In genomic region chr10:19094297-19094696, GRCm38 (mm10) we compare ENCODE assay signal across 8 mouse cellular contexts.
A peak's percentile ranks its signal among the peaks of the same experiment; 100 is the strongest.
DNase-seq lines count a peak whose midpoint lies in the region; ATAC-seq and TF ChIP-seq lines count a peak whose summit lies in the region.

No protein-coding gene starts in this region.

- H3K27ac ChIP-seq in intestine, postnatal 0 days (ENCODE audit: low read depth, low read length), result no peak overlapping the region
- H3K27ac ChIP-seq in intestine, embryonic 16.5 days (ENCODE audit: low read length), result no peak overlapping the region

- H3K9ac ChIP-seq in intestine, postnatal 0 days (ENCODE audit: low read depth, low read length), result no peak overlapping the region
- H3K9ac ChIP-seq in intestine, embryonic 16.5 days (ENCODE audit: low read depth, low read length), result no peak overlapping the region

- DNase-seq in T-cell, adult 2 months (ENCODE audit: low spot score), result peak; percentile 88
- peak; percentile 40 for DNase-seq in gastrocnemius, postnatal 25 days
- DNase-seq in layer of hippocampus, adult 9-11 months, result peak; percentile 67
- DNase-seq in testis, postnatal 10 days (ENCODE audit: low spot score), result peak; percentile 49
- DNase-seq in MN1 (ENCODE audit: low spot score), result no peak

- TF ChIP-seq CTCF in intestine, postnatal 0 days (IDR thresholded peaks at IDR 0.05; ENCODE audit: low read depth), result peak; percentile 81

- no peak overlapping the region for H3K4me3 ChIP-seq in intestine, postnatal 0 days (ENCODE audit: low read depth, low read length)
- H3K4me3 ChIP-seq in intestine, embryonic 16.5 days (ENCODE audit: low read length), result no peak overlapping the region

- WGBS in intestine, postnatal 0 days, result 45% methylated on average over 8 of the region's 8 CpGs
- WGBS in intestine, embryonic 16.5 days, result 48% methylated on average over 8 of the region's 8 CpGs

- no peak for ATAC-seq in intestine, postnatal 0 days
- no peak for ATAC-seq in intestine, embryonic 16.5 days
- ATAC-seq in megakaryocyte, adult 5-6 weeks (ENCODE audit: poor library complexity, severe bottlenecking), result peak; percentile 100

- H3K27me3 ChIP-seq in intestine, postnatal 0 days (replicated peaks; ENCODE audit: control insufficient read depth, insufficient read depth, low read length), result no peaks in the 10 kb centered on the region
- H3K27me3 ChIP-seq in intestine, embryonic 16.5 days (replicated peaks; ENCODE audit: control insufficient read depth, insufficient read depth, low read length), result no peaks in the 10 kb centered on the region

- H3K4me1 ChIP-seq in intestine, postnatal 0 days (replicated peaks; ENCODE audit: control insufficient read depth, insufficient read depth, low read length), result no peaks in the 10 kb centered on the region
- H3K4me1 ChIP-seq in intestine, embryonic 16.5 days (ENCODE audit: control insufficient read depth, insufficient read depth, low read length), result no peaks in the 10 kb centered on the region

- no peaks in the 10 kb centered on the region for H3K9me3 ChIP-seq in intestine, postnatal 0 days (ENCODE audit: control insufficient read depth)
- H3K9me3 ChIP-seq in intestine, embryonic 16.5 days (ENCODE audit: control insufficient read depth, low read length), result no peaks in the 10 kb centered on the region

- no peaks in the 10 kb centered on the region for H3K36me3 ChIP-seq in intestine, postnatal 0 days (ENCODE audit: control insufficient read depth, insufficient read depth)
- H3K36me3 ChIP-seq in intestine, embryonic 16.5 days (ENCODE audit: control insufficient read depth, insufficient read depth, low read length), result no peaks in the 10 kb centered on the region

- no peak overlapping the region for H3K4me2 ChIP-seq in intestine, postnatal 0 days (replicated peaks; ENCODE audit: low read depth)
- no peak overlapping the region for H3K4me2 ChIP-seq in intestine, embryonic 16.5 days (ENCODE audit: low read depth, low read length)
